Mouse (Mus musculus): ENCODE measurements at regions not wholly inside any gene's neighbourhood (a gene's known extent, or its start where the extent isn't known, plus 50 kb on each side); places are given as distances from the start of the nearest gene placed in this dataset.

GRCm38 (mm10) chr2:78184950-78185349 is 238.8 kb upstream of the Cwc22 start:
- no peak for DNase-seq (ENCODE audit: low read depth, low spot score)
- Histone ChIP-seq H3K4me3 (ENCODE audit: control insufficient read depth in 1 of 2, insufficient read depth in 1 of 2, low read depth in 2 of 2, low read length in 2 of 2) (no peak overlapping the region), H3K9me3 (replicated peaks; ENCODE audit: insufficient read depth, low read length) (no peaks in the 10 kb centered on the region), H3K79me2 (ENCODE audit: control insufficient read depth, insufficient read depth, low read length, poor library complexity) (no peaks in the 10 kb centered on the region), H3K27ac (ENCODE audit: control insufficient read depth, low read depth, low read length) (no peak overlapping the region), H3K27me3 (ENCODE audit: control insufficient read depth in 1 of 2, insufficient read depth in 2 of 2, low read length in 2 of 2) (no peaks in the 10 kb centered on the region), H3K4me1 (ENCODE audit: control insufficient read depth in 1 of 2, insufficient read depth in 2 of 2, low read length in 2 of 2) (no peaks in the 10 kb centered on the region), H3K36me3 (ENCODE audit: control insufficient read depth in 1 of 2, insufficient read depth in 2 of 2, low read length in 2 of 2) (no peaks in the 10 kb centered on the region), H3K9ac (ENCODE audit: control insufficient read depth, low read depth, low read length, poor library complexity, severe bottlenecking) (no peak overlapping the region)
- TF ChIP-seq ZC3H11A (IDR thresholded peaks at IDR 0.05; ENCODE audit: low read depth, low read length) (no peak), MAZ (IDR thresholded peaks at IDR 0.05; ENCODE audit: low read depth, low read length) (no peak), USF1 (IDR thresholded peaks at IDR 0.05; ENCODE audit: low read depth, low read length) (no peak), SIN3A (IDR thresholded peaks at IDR 0.05; ENCODE audit: low read length) (no peak), UBTF (IDR thresholded peaks at IDR 0.05; ENCODE audit: borderline replicate concordance, insufficient read depth, low read depth, low read length) (no peak), HCFC1 (IDR thresholded peaks at IDR 0.05; ENCODE audit: low read depth, low read length) (no peak), ZNF384 (IDR thresholded peaks at IDR 0.05; ENCODE audit: low read depth, low read length) (no peak), SMC3 (IDR thresholded peaks at IDR 0.05; ENCODE audit: low read depth, low read length) (no peak), POLR2AphosphoS5 (IDR thresholded peaks at IDR 0.05; ENCODE audit: borderline replicate concordance, low read depth, low read length) (no peak), TBP (IDR thresholded peaks at IDR 0.05; ENCODE audit: low read depth, low read length) (no peak), ELF1 (IDR thresholded peaks at IDR 0.05; ENCODE audit: low read depth, low read length) (no peak), ETS1 (IDR thresholded peaks at IDR 0.05; ENCODE audit: low read depth, low read length) (no peak)

GRCm38 (mm10) chr2:78173784-78174183 is 227.6 kb upstream of the Cwc22 start:
- Histone ChIP-seq H3K9me3 (replicated peaks; ENCODE audit: insufficient read depth, low read length) (no peaks in the 10 kb centered on the region), H3K36me3 (ENCODE audit: control insufficient read depth in 1 of 2, insufficient read depth in 2 of 2, low read length in 2 of 2) (no peaks in the 10 kb centered on the region), H3K4me1 (ENCODE audit: control insufficient read depth in 1 of 2, insufficient read depth in 2 of 2, low read length in 2 of 2) (no peaks in the 10 kb centered on the region), H3K79me2 (ENCODE audit: control insufficient read depth, insufficient read depth, low read length, poor library complexity) (no peaks in the 10 kb centered on the region), H3K27ac (ENCODE audit: control insufficient read depth, low read depth, low read length) (no peak overlapping the region), H3K27me3 (ENCODE audit: control insufficient read depth in 1 of 2, insufficient read depth in 2 of 2, low read length in 2 of 2) (no peaks in the 10 kb centered on the region), H3K9ac (ENCODE audit: control insufficient read depth, low read depth, low read length, poor library complexity, severe bottlenecking) (no peak overlapping the region), H3K4me3 (ENCODE audit: control insufficient read depth in 1 of 2, insufficient read depth in 1 of 2, low read depth in 2 of 2, low read length in 2 of 2) (no peak overlapping the region)
- no peak for DNase-seq (ENCODE audit: low read depth, low spot score)
- TF ChIP-seq CHD2 (IDR thresholded peaks at IDR 0.05; ENCODE audit: low read length) (no peak), ZNF384 (IDR thresholded peaks at IDR 0.05; ENCODE audit: low read depth, low read length) (no peak), POLR2AphosphoS5 (IDR thresholded peaks at IDR 0.05; ENCODE audit: borderline replicate concordance, low read depth, low read length) (no peak)

GRCm38 (mm10) chr2:78172819-78173218 is 226.6 kb upstream of the Cwc22 start:
- H3K4me3 ChIP-seq (ENCODE audit: control insufficient read depth in 1 of 2, insufficient read depth in 1 of 2, low read depth in 2 of 2, low read length in 2 of 2) = no peak overlapping the region
- H3K27me3 ChIP-seq (ENCODE audit: control insufficient read depth in 1 of 2, insufficient read depth in 2 of 2, low read length in 2 of 2) = no peaks in the 10 kb centered on the region
- H3K9me3 ChIP-seq (replicated peaks; ENCODE audit: insufficient read depth, low read length) = no peaks in the 10 kb centered on the region
- no peak overlapping the region for H3K9ac ChIP-seq (ENCODE audit: control insufficient read depth, low read depth, low read length, poor library complexity, severe bottlenecking)
- no peak for TF ChIP-seq GABPA (IDR thresholded peaks at IDR 0.05; ENCODE audit: low read depth, low read length)
- TF ChIP-seq KAT2A (conservative IDR thresholded peaks at IDR 0.05; ENCODE audit: low read depth, low read length) = no peak
- no peak for TF ChIP-seq CTCF (IDR thresholded peaks at IDR 0.05 in 2 of 3, conservative IDR thresholded peaks at IDR 0.05 in 1 of 3; ENCODE audit: control insufficient read depth in 1 of 3, insufficient read depth in 1 of 3, low read depth in 2 of 3, low read length in 3 of 3, poor library complexity in 1 of 3, severe bottlenecking in 1 of 3)
- TF ChIP-seq MYB (IDR thresholded peaks at IDR 0.05; ENCODE audit: low read depth, low read length) = no peak
- no peaks in the 10 kb centered on the region for H3K4me1 ChIP-seq (ENCODE audit: control insufficient read depth in 1 of 2, insufficient read depth in 2 of 2, low read length in 2 of 2)
- no peak overlapping the region for H3K27ac ChIP-seq (ENCODE audit: control insufficient read depth, low read depth, low read length)
- H3K79me2 ChIP-seq (ENCODE audit: control insufficient read depth, insufficient read depth, low read length, poor library complexity) = no peaks in the 10 kb centered on the region
- no peak for DNase-seq (ENCODE audit: low read depth, low spot score)
- no peaks in the 10 kb centered on the region for H3K36me3 ChIP-seq (ENCODE audit: control insufficient read depth in 1 of 2, insufficient read depth in 2 of 2, low read length in 2 of 2)
